Mouse (Mus musculus) adrenal gland (tissue): Measurements from ENCODE around the gene Reck.

Experiments
- intact Hi-C: fragments of 180-260 bp; cut with DNase I; formaldehyde crosslinking; loops from one replicate; pipeline ENCODE4 v1.15.1; 2025

Gene Reck

GRCm38 (mm10) chr4:43965856-43966535 is 90.7 kb downstream of the Reck start:
- intact Hi-C loops, result no loop called here

- intact Hi-C loops, result no loop called here
Measured at GRCm38 (mm10) chr4:43968650-43969049, 93.3 kb downstream of the Reck start.

GRCm38 (mm10) chr4:43969373-43969772 is 94.0 kb downstream of the Reck start:
- intact Hi-C loops, result no loop called here

GRCm38 (mm10) chr4:43970393-43971330 is 95.3 kb downstream of the Reck start:
- intact Hi-C loops, result no loop called here

- intact Hi-C loops, result no loop called here
Measured at GRCm38 (mm10) chr4:43971541-43972136, 96.3 kb downstream of the Reck start.

- intact Hi-C loops, result no loop called here
Measured at GRCm38 (mm10) chr4:43972137-43972591, 96.8 kb downstream of the Reck start.

- intact Hi-C loops, result no loop called here
Measured at GRCm38 (mm10) chr4:43973526-43973981, 98.2 kb downstream of the Reck start.

GRCm38 (mm10) chr4:43974914-43975616 is 99.7 kb downstream of the Reck start:
- intact Hi-C loops, result no loop called here

- intact Hi-C loops, result no loop called here
Measured at GRCm38 (mm10) chr4:43976223-43976740, 101.0 kb downstream of the Reck start.

GRCm38 (mm10) chr4:43978521-43979443 is 103.5 kb downstream of the Reck start:
- intact Hi-C loops, result no loop called here

GRCm38 (mm10) chr4:43979746-43980145 is 104.4 kb downstream of the Reck start:
- intact Hi-C loops, result loop anchor here (5.0 kb wide), 1 partner anchor 72 kb away; no protein-coding TSS in a partner anchor

- intact Hi-C loops, result loop anchor here (5.0 kb wide), 1 partner anchor 73 kb away; no protein-coding TSS in a partner anchor
Measured at GRCm38 (mm10) chr4:43980236-43980635, 104.9 kb downstream of the Reck start.

GRCm38 (mm10) chr4:43980846-43981245 is 105.5 kb downstream of the Reck start:
- intact Hi-C loops, result loop anchor here (5.0 kb wide), 1 partner anchor 74 kb away; no protein-coding TSS in a partner anchor

- intact Hi-C loops, result loop anchor here (5.0 kb wide), 1 partner anchor 74 kb away; no protein-coding TSS in a partner anchor
Measured at GRCm38 (mm10) chr4:43981251-43981650, 105.9 kb downstream of the Reck start.

- intact Hi-C loops, result loop anchor here (1.0 to 5.0 kb wide), 2 partner anchors 57 to 75 kb away; no protein-coding TSS in a partner anchor
Measured at GRCm38 (mm10) chr4:43982053-43982732, 106.9 kb downstream of the Reck start.

- intact Hi-C loops, result loop anchor here (5.0 kb wide), 1 partner anchor 76 kb away; no protein-coding TSS in a partner anchor
Measured at GRCm38 (mm10) chr4:43983181-43983580, 107.9 kb downstream of the Reck start, which contains the start of gene Ccin. Gene Ccin, plus strand, starts transcription at chr4:43983483.

GRCm38 (mm10) chr4:43983756-43984155 is 108.4 kb downstream of the Reck start:
- intact Hi-C loops, result loop anchor here (5.0 kb wide), 1 partner anchor 76 kb away; no protein-coding TSS in a partner anchor

- intact Hi-C loops, result loop anchor here (5.0 kb wide), 1 partner anchor 77 kb away; no protein-coding TSS in a partner anchor
Measured at GRCm38 (mm10) chr4:43984326-43984725, 109.0 kb downstream of the Reck start.
